Mouse (Mus musculus) ES-Bruce4 (cell line): Measurements from ENCODE around the gene Gcsam.

ENCODE experiments used
- CTCF ChIP-seq: IDR thresholded peaks from one replicate; pipeline ENCODE4 v1.8.1; 2011; ENCODE audit warnings: low read depth, low read length
- EP300 ChIP-seq: IDR thresholded peaks from 2 replicates; pipeline ENCODE4 v1.6.1; 2011; ENCODE audit warnings: low read depth, low read length; ENCODE audit not compliant: insufficient read depth
- POLR2A ChIP-seq: IDR thresholded peaks from one replicate; pipeline ENCODE4 v1.8.1; 2011; ENCODE audit warnings: low read length; ENCODE audit not compliant: insufficient read depth

GRCm38 (mm10) chr16:45624791-45625190 lies 14.6 kb downstream of the Gcsam start:
- TF ChIP-seq CTCF (no peak), POLR2A (no peak), EP300 (no peak)
